Mouse (Mus musculus) kidney, embryonic 16.5 days (tissue): Measurements from ENCODE around the gene Hcn2. TPM values are rescaled to one million over a fixed set of nuclear protein-coding genes. Genes with fewer than 3 reads are reported as not detected.
"Not testable (repeated sequence)": the region's sequence is repeated elsewhere in the genome, so short reads cannot be mapped to it uniquely, and the experiment has no call there.

Experiments
- ATAC-seq: fragments of 200-750 bp; cut with Nextera tagmentation; 2 replicates; pipeline ENCODE4 v1.8.0; 2017; ENCODE audit warnings: moderate TSS enrichment; ENCODE audit not compliant: low FRiP score, low TSS enrichment
- H3K27ac ChIP-seq: fragments of 300-500 bp; sonication (generic); 2 replicates; pipeline ENCODE4 v1.5.1; 2014; ENCODE audit warnings: low read length
- H3K27me3 ChIP-seq: fragments of 300-500 bp; sonication (generic); 2 replicates; pipeline ENCODE4 v1.6.1; 2014; ENCODE audit warnings: low read length, control low read depth, mixed read lengths; ENCODE audit not compliant: insufficient read depth
- H3K36me3 ChIP-seq: fragments of 300-500 bp; sonication (generic); 2 replicates; pipeline ENCODE4 v1.6.1; 2014; ENCODE audit warnings: low read length, control low read depth, mixed read lengths; ENCODE audit not compliant: insufficient read depth
- H3K4me1 ChIP-seq: fragments of 300-500 bp; sonication (generic); 2 replicates; pipeline ENCODE4 v1.6.1; 2014; ENCODE audit warnings: low read length, control low read depth, mixed read lengths; ENCODE audit not compliant: insufficient read depth
- H3K4me2 ChIP-seq: fragments of 300-500 bp; sonication (generic); replicated peaks from 2 replicates; pipeline ENCODE4 v1.6.1; 2014; ENCODE audit warnings: low read depth, low read length
- H3K4me3 ChIP-seq: fragments of 300-500 bp; sonication (generic); 2 replicates; pipeline ENCODE4 v1.5.1; 2014; ENCODE audit warnings: mild to moderate bottlenecking, low read length
- H3K9ac ChIP-seq: fragments of 300-500 bp; sonication (generic); replicated peaks from 2 replicates; pipeline ENCODE4 v1.6.1; 2014; ENCODE audit warnings: low read length
- H3K9me3 ChIP-seq: fragments of 300-500 bp; sonication (generic); 2 replicates; pipeline ENCODE4 v1.6.1; 2016; ENCODE audit warnings: low read length, control low read depth
- WGBS: fragments of 180-500 bp; shearing (Covaris S2); extraction: QIAGEN DNeasy Blood & Tissue Kit; methylation state at CpG from one replicate; pipeline ENCODE4 v1.1.7; 2014; 5-methylcytosine and 5-hydroxymethylcytosine counted together
- polyA plus RNA-seq: library from polyadenylated mRNA; unstranded; fragments of >200 nt; fragmentation: Nextera tagmentation; extraction: Ambion mirVana; gene quantifications from 2 replicates; pipeline ENCODE4 v1.2.1, GENCODE M21; 2015

Hcn2 gene
- polyA plus RNA-seq, 1 experiment from 2014 or later: 0.05 TPM

GRCm38 (mm10) chr10:79697916-79698315 lies 18.5 kb upstream of the Hcn2 start:
- H3K9ac ChIP-seq: no peak overlapping the region
- ATAC-seq: no peak
- no peak overlapping the region for H3K4me2 ChIP-seq
- no peak overlapping the region for H3K27ac ChIP-seq
- no peaks in the 10 kb centered on the region for H3K9me3 ChIP-seq
- 67% methylated on average over 6 of the region's 6 CpGs for WGBS
- no peak overlapping the region for H3K4me3 ChIP-seq
- H3K36me3 ChIP-seq: no peaks in the 10 kb centered on the region
- no peaks in the 10 kb centered on the region for H3K27me3 ChIP-seq
- H3K4me1 ChIP-seq: peaks cover 25% of the 10 kb centered on the region

GRCm38 (mm10) chr10:79698459-79698858 lies 18.0 kb upstream of the Hcn2 start:
- Histone ChIP-seq H3K27ac (no peak overlapping the region), H3K4me1 (peaks cover 25% of the 10 kb centered on the region), H3K36me3 (no peaks in the 10 kb centered on the region), H3K4me3 (no peak overlapping the region), H3K9ac (no peak overlapping the region), H3K9me3 (no peaks in the 10 kb centered on the region), H3K27me3 (no peaks in the 10 kb centered on the region), H3K4me2 (no peak overlapping the region)
- WGBS: 93% methylated on average over 6 of the region's 6 CpGs
- ATAC-seq: no peak

GRCm38 (mm10) chr10:79700676-79701075 lies 15.8 kb upstream of the Hcn2 start:
- Histone ChIP-seq H3K27me3 (no peaks in the 10 kb centered on the region), H3K9me3 (no peaks in the 10 kb centered on the region), H3K36me3 (no peaks in the 10 kb centered on the region), H3K9ac (peak overlapping the region; percentile 40), H3K27ac (peak overlapping the region; percentile 73), H3K4me1 (peaks cover 28% of the 10 kb centered on the region), H3K4me2 (no peak overlapping the region), H3K4me3 (no peak overlapping the region)
- ATAC-seq: no peak
- 42% methylated on average over 7 of the region's 7 CpGs for WGBS

GRCm38 (mm10) chr10:79701443-79702129 lies 14.8 kb upstream of the Hcn2 start:
- Histone ChIP-seq H3K4me1 (peaks cover 32% of the 10 kb centered on the region), H3K36me3 (no peaks in the 10 kb centered on the region), H3K9ac (no peak overlapping the region; the same call in 1 of the 2 replicates), H3K4me2 (no peak overlapping the region), H3K9me3 (no peaks in the 10 kb centered on the region), H3K4me3 (no peak overlapping the region), H3K27me3 (no peaks in the 10 kb centered on the region), H3K27ac (peak overlapping the region; percentile 73)
- no peak for ATAC-seq
- WGBS: 49% methylated on average over 10 of the region's 10 CpGs

GRCm38 (mm10) chr10:79702970-79703369 lies 13.5 kb upstream of the Hcn2 start:
- not testable (repeated sequence) for H3K27me3 ChIP-seq, H3K4me3 ChIP-seq, H3K9me3 ChIP-seq, H3K36me3 ChIP-seq, ATAC-seq, H3K4me2 ChIP-seq, H3K9ac ChIP-seq, H3K27ac ChIP-seq
- peaks cover 40% of the 10 kb centered on the region for H3K4me1 ChIP-seq
- WGBS: 84% methylated on average over 4 of the region's 4 CpGs

GRCm38 (mm10) chr10:79703541-79703940 lies 12.9 kb upstream of the Hcn2 start:
- no peaks in the 10 kb centered on the region for H3K27me3 ChIP-seq
- H3K4me3 ChIP-seq: peak overlapping the region; percentile 92
- H3K9me3 ChIP-seq: no peaks in the 10 kb centered on the region
- ATAC-seq: no peak
- peak overlapping the region; percentile 65; the same call in 1 of the 2 replicates for H3K9ac ChIP-seq
- peaks cover 9% of the 10 kb centered on the region; the same call in 1 of the 2 replicates for H3K36me3 ChIP-seq
- H3K4me2 ChIP-seq: peak overlapping the region; percentile 96
- peaks cover 40% of the 10 kb centered on the region for H3K4me1 ChIP-seq
- WGBS: 78% methylated on average over 10 of the region's 10 CpGs
- H3K27ac ChIP-seq: no peak overlapping the region

GRCm38 (mm10) chr10:79704065-79704969 lies 12.1 kb upstream of the Hcn2 start, which contains the start of gene Bsg:
Bsg (plus strand) TSS chr10:79704491.
- H3K4me3 ChIP-seq: peak within 1 kb of the TSS; percentile 92
- no peaks in the 10 kb centered on the region for H3K27me3 ChIP-seq
- peaks cover 40% of the 10 kb centered on the region for H3K4me1 ChIP-seq
- H3K9ac ChIP-seq: peak within 1 kb of the TSS; percentile 98
- ATAC-seq: peak; percentile 97
- H3K27ac ChIP-seq: peak within 1 kb of the TSS; percentile 87
- peaks cover 14% of the 10 kb centered on the region for H3K36me3 ChIP-seq
- no peaks in the 10 kb centered on the region for H3K9me3 ChIP-seq
- peak within 1 kb of the TSS; percentile 96 for H3K4me2 ChIP-seq
- WGBS: under 1% methylated on average over 58 of the region's 65 CpGs

GRCm38 (mm10) chr10:79704970-79705360 lies 11.5 kb upstream of the Hcn2 start:
- Histone ChIP-seq H3K4me3 (peak overlapping the region; percentile 92), H3K4me1 (peaks cover 40% of the 10 kb centered on the region), H3K27me3 (no peaks in the 10 kb centered on the region), H3K36me3 (peaks cover 20% of the 10 kb centered on the region), H3K4me2 (peak overlapping the region; percentile 96), H3K9me3 (no peaks in the 10 kb centered on the region), H3K9ac (peak overlapping the region; percentile 98), H3K27ac (no peak overlapping the region)
- WGBS: 3% methylated on average over 10 of the region's 10 CpGs
- ATAC-seq: no peak

- H3K9ac ChIP-seq: peak overlapping the region; percentile 98
- peaks cover 29% of the 10 kb centered on the region for H3K36me3 ChIP-seq
- peak overlapping the region; percentile 96 for H3K4me2 ChIP-seq
- H3K4me1 ChIP-seq: peaks cover 36% of the 10 kb centered on the region
- 80% methylated on average over 5 of the region's 5 CpGs for WGBS
- no peak overlapping the region for H3K27ac ChIP-seq
- no peaks in the 10 kb centered on the region for H3K27me3 ChIP-seq
- H3K4me3 ChIP-seq: peak overlapping the region; percentile 92
- ATAC-seq: no peak
- no peaks in the 10 kb centered on the region for H3K9me3 ChIP-seq
Measured at GRCm38 (mm10) chr10:79705951-79706350, 10.5 kb upstream of the Hcn2 start.
